ENCODE assay signal across 9 mouse cellular contexts in genomic region chr9:90100760-90101159, GRCm38 (mm10). TPM values are rescaled to one million over a fixed set of nuclear protein-coding genes. Genes with fewer than 3 reads are reported as not detected.
DNase-seq lines count a peak whose midpoint lies in the region; ATAC-seq and TF ChIP-seq lines count a peak whose summit lies in the region.
"Had no signal": no experiment of that assay in that cellular context is flagged by ENCODE, and none has a peak within 500 bp of the region (broad histone marks: within the 10 kb centered on the region; RNA-seq: fewer than 3 reads in every experiment).

No protein-coding gene starts in this region.

- no peak overlapping the region for H3K4me3 ChIP-seq in limb, embryonic 14.5 days (replicated peaks; ENCODE audit: low read length)
- H3K4me3 ChIP-seq in limb, embryonic 10.5 days, result no peak overlapping the region
- no peak overlapping the region for H3K4me3 ChIP-seq in midbrain, embryonic 14.5 days (replicated peaks; ENCODE audit: low read depth, low read length)

- no peak overlapping the region for H3K4me2 ChIP-seq in limb, embryonic 14.5 days (replicated peaks; ENCODE audit: low read depth, low read length, severe bottlenecking)
- H3K4me2 ChIP-seq in midbrain, embryonic 14.5 days (ENCODE audit: low read length), result no peak overlapping the region

- peaks cover 95% of the 10 kb centered on the region for H3K36me3 ChIP-seq in limb, embryonic 14.5 days (ENCODE audit: control insufficient read depth, insufficient read depth, low read length)
- peaks cover 99% of the 10 kb centered on the region for H3K36me3 ChIP-seq in limb, embryonic 10.5 days
- peaks cover 79% of the 10 kb centered on the region for H3K36me3 ChIP-seq in midbrain, embryonic 14.5 days (ENCODE audit: control insufficient read depth, insufficient read depth, low read length)

- no peaks in the 10 kb centered on the region for H3K4me1 ChIP-seq in limb, embryonic 14.5 days (ENCODE audit: control insufficient read depth, insufficient read depth, low read length)
- H3K4me1 ChIP-seq in limb, embryonic 10.5 days, result no peaks in the 10 kb centered on the region
- H3K4me1 ChIP-seq in midbrain, embryonic 14.5 days (ENCODE audit: control insufficient read depth, insufficient read depth, low read length), result no peaks in the 10 kb centered on the region

- H3K9me3 ChIP-seq in limb, embryonic 14.5 days (ENCODE audit: control insufficient read depth, low read length), result no peaks in the 10 kb centered on the region
- H3K9me3 ChIP-seq in limb, embryonic 10.5 days (replicated peaks), result no peaks in the 10 kb centered on the region
- H3K9me3 ChIP-seq in midbrain, embryonic 14.5 days (ENCODE audit: control insufficient read depth, low read length), result no peaks in the 10 kb centered on the region

- in situ Hi-C loops in Patski (cut with MboI; ENCODE audit: low pct_unique_long_range_greater_than_20kb), result no loop called here

- TF ChIP-seq POLR2A in limb, embryonic 14.5 days (IDR thresholded peaks at IDR 0.05; ENCODE audit: borderline replicate concordance, extremely low read depth, insufficient read depth, insufficient read length), result no peak

- 83% methylated on average over 2 of the region's 2 CpGs for WGBS in limb, embryonic 14.5 days
- 83% methylated on average over 2 of the region's 2 CpGs for WGBS in limb, embryonic 10.5 days
- 57% methylated on average over 2 of the region's 2 CpGs for WGBS in midbrain, embryonic 14.5 days

- POLR2A ChIA-PET in Patski (lab: Charles Lee), result no interaction called here

- ATAC-seq in limb, embryonic 14.5 days (ENCODE audit: low FRiP score, low read depth), result no peak
- peak; percentile 76 for ATAC-seq in Patski
- no peak for ATAC-seq in midbrain, embryonic 14.5 days (ENCODE audit: low FRiP score, low TSS enrichment)

- H3K9ac ChIP-seq in limb, embryonic 14.5 days (ENCODE audit: low read depth, low read length, severe bottlenecking), result no peak overlapping the region
- no peak overlapping the region for H3K9ac ChIP-seq in midbrain, embryonic 14.5 days (replicated peaks; ENCODE audit: low read length)

- intact Hi-C loops in left cerebral cortex, postnatal 25 days (cut with DNase I), result no loop called here

- TF ChIP-seq CTCF in Patski (IDR thresholded peaks at IDR 0.05), result peak; percentile 67

- H3K27ac ChIP-seq in limb, embryonic 14.5 days (replicated peaks; ENCODE audit: low read depth, low read length), result no peak overlapping the region
- H3K27ac ChIP-seq in limb, embryonic 10.5 days, result no peak overlapping the region
- H3K27ac ChIP-seq in midbrain, embryonic 14.5 days (replicated peaks; ENCODE audit: low read depth, low read length), result no peak overlapping the region

- peak; percentile 42 for DNase-seq in limb, embryonic 14.5 days (ENCODE audit: low spot score)
- DNase-seq in limb, embryonic 10.5 days (ENCODE audit: low spot score), result no peak
- DNase-seq in Patski (ENCODE audit: low read depth, low spot score), result no peak
- DNase-seq in embryo, embryonic 11 days, result peak; percentile 62
- DNase-seq in midbrain, embryonic 14.5 days, result peak; percentile 65
- no peak for DNase-seq in left cerebral cortex, postnatal 25 days (ENCODE audit: low spot score in 2 of 2)
- no peak for DNase-seq in urinary bladder, postnatal 10 days (ENCODE audit: low spot score)
- no peak for DNase-seq in frontal cortex, adult 2 months (ENCODE audit: extremely low spot score in 1 of 2, low spot score in 1 of 2)
- DNase-seq: cerebellum, adult 9-11 months had no signal

- H3K27me3 ChIP-seq in limb, embryonic 14.5 days (ENCODE audit: control insufficient read depth, insufficient read depth, low read length), result no peaks in the 10 kb centered on the region
- H3K27me3 ChIP-seq in limb, embryonic 10.5 days (ENCODE audit: low read depth, poor library complexity, severe bottlenecking), result no peaks in the 10 kb centered on the region
- H3K27me3 ChIP-seq in Patski, result no peaks in the 10 kb centered on the region
- H3K27me3 ChIP-seq in midbrain, embryonic 14.5 days (ENCODE audit: control insufficient read depth, insufficient read depth, low read length), result no peaks in the 10 kb centered on the region

- CTCF ChIA-PET in Patski (lab: Charles Lee), result no interaction called here

RNA-seq across cellular contexts. Expression of gene Morf4l1, which starts 13.8 kb away (rescaled TPM):
- polyA plus RNA-seq in limb, embryonic 14.5 days (2012; rRNA removed), result 403 and 464 TPM in 2 replicates
- 500 and 524 TPM in 2 replicates for polyA plus RNA-seq in limb, embryonic 14.5 days (2014; fragmentation: Nextera tagmentation; extraction: Ambion mirVana)
- polyA plus RNA-seq in limb, embryonic 10.5 days (2016; fragmentation: Nextera tagmentation; extraction: Ambion mirVana), result 432 and 482 TPM in 2 replicates
- polyA plus RNA-seq in Patski (2021), result 192 TPM
- polyA plus RNA-seq in midbrain, embryonic 14.5 days (2014; fragmentation: Nextera tagmentation; extraction: Ambion mirVana), result 616 and 659 TPM in 2 replicates
- total RNA-seq in left cerebral cortex, postnatal 25 days (2021), result 100 to 1,000 TPM; 411 to 422 TPM
- polyA plus RNA-seq in frontal cortex, adult 2 months (2012; rRNA removed), result 448 and 461 TPM in 2 replicates

RNA-seq across cellular contexts. Expression of gene Ctsh, which starts 46.8 kb away (rescaled TPM):
- 17.7 and 20.4 TPM in 2 replicates for polyA plus RNA-seq in limb, embryonic 14.5 days (2012; rRNA removed)
- 37.8 and 40.3 TPM in 2 replicates for polyA plus RNA-seq in limb, embryonic 14.5 days (2014; fragmentation: Nextera tagmentation; extraction: Ambion mirVana)
- polyA plus RNA-seq in limb, embryonic 10.5 days (2016; fragmentation: Nextera tagmentation; extraction: Ambion mirVana), result 7.5 and 12.1 TPM in 2 replicates
- 6.5 TPM for polyA plus RNA-seq in Patski (2021)
- polyA plus RNA-seq in midbrain, embryonic 14.5 days (2014; fragmentation: Nextera tagmentation; extraction: Ambion mirVana), result 8.6 and 20.9 TPM in 2 replicates
- total RNA-seq in left cerebral cortex, postnatal 25 days (2021), result 10 to 100 TPM; 20.5 TPM
- polyA plus RNA-seq in frontal cortex, adult 2 months (2012; rRNA removed), result 17.5 and 21.4 TPM in 2 replicates

Comparison
In these comparisons a context has a peak if more than half of its experiments do, and no peak if none do; other contexts are left out.
1. DNase-seq: peak in limb, embryonic 14.5 days (single experiment), embryo, embryonic 11 days (single experiment) and midbrain, embryonic 14.5 days (single experiment); none in limb, embryonic 10.5 days (single experiment), Patski (single experiment), left cerebral cortex, postnatal 25 days (0 of 2), urinary bladder, postnatal 10 days (single experiment) and frontal cortex, adult 2 months (0 of 2).